In genomic region chr16:38090341-38091005, GRCm38 (mm10) we compare ENCODE assay signal across 8 mouse cellular contexts. TPM values are rescaled to one million over a fixed set of nuclear protein-coding genes. Genes with fewer than 3 reads are reported as not detected.
A peak's percentile ranks its signal among the peaks of the same experiment; 100 is the strongest.
DNase-seq lines count a peak whose midpoint lies in the region; ATAC-seq and TF ChIP-seq lines count a peak whose summit lies in the region.

No protein-coding gene starts in this region.

- H3K4me3 ChIP-seq in cerebellum, adult 2 months (replicated peaks; ENCODE audit: insufficient read depth, low read depth, low read length): peak overlapping the region; percentile 92
- H3K4me3 ChIP-seq in thymus, adult 2 months (ENCODE audit: control insufficient read depth, insufficient read depth, low read length): peak overlapping the region; percentile 48
- peak overlapping the region; percentile 80 for H3K4me3 ChIP-seq in midbrain, embryonic 13.5 days (replicated peaks)

- peak overlapping the region; percentile 89 for H3K4me2 ChIP-seq in midbrain, embryonic 13.5 days (replicated peaks)

- H3K9me3 ChIP-seq in midbrain, embryonic 13.5 days: no peaks in the 10 kb centered on the region

- ATAC-seq in midbrain, embryonic 13.5 days: no peak

- no peak for TF ChIP-seq POLR2A in cerebellum, adult 2 months (IDR thresholded peaks at IDR 0.05; ENCODE audit: borderline replicate concordance, insufficient read depth, low read length)
- no peak for TF ChIP-seq POLR2A in thymus, adult 2 months (IDR thresholded peaks at IDR 0.05; ENCODE audit: control insufficient read depth, extremely low read depth, insufficient read depth, low read length, poor library complexity)

- DNase-seq in cerebellum, adult 2 months: peak in 1 of 2 experiments; percentile 30
- DNase-seq in cerebellum, adult 11 months: no peak
- no peak for DNase-seq in thymus, adult 2 months
- no peak for DNase-seq in thymus, adult 18-20 months
- DNase-seq in induced T-regulatory cell, adult 2 months (ENCODE audit: low read depth): peak; percentile 54
- DNase-seq in urinary bladder, postnatal 14 days (ENCODE audit: low spot score): no peak
- DNase-seq in cerebellum, postnatal 4 days (ENCODE audit: low spot score in 2 of 2): no peak

- H3K36me3 ChIP-seq in thymus, adult 2 months (ENCODE audit: control insufficient read depth, insufficient read depth, low read length): no peaks in the 10 kb centered on the region
- no peaks in the 10 kb centered on the region; the same call in 1 of the 2 replicates for H3K36me3 ChIP-seq in midbrain, embryonic 13.5 days

- peak overlapping the region; percentile 98 for H3K9ac ChIP-seq in midbrain, embryonic 13.5 days (replicated peaks)

- H3K4me1 ChIP-seq in cerebellum, adult 2 months (ENCODE audit: control insufficient read depth, insufficient read depth, low read length): peaks cover 3% of the 10 kb centered on the region; the same call in 1 of the 2 replicates
- H3K4me1 ChIP-seq in thymus, adult 2 months (replicated peaks; ENCODE audit: control insufficient read depth, insufficient read depth, low read length): no peaks in the 10 kb centered on the region
- H3K4me1 ChIP-seq in midbrain, embryonic 13.5 days (replicated peaks): peaks cover 41% of the 10 kb centered on the region

- no peak for TF ChIP-seq CTCF in cerebellum, adult 2 months (IDR thresholded peaks at IDR 0.05; ENCODE audit: borderline replicate concordance, insufficient read depth, low read depth, low read length)
- no peak for TF ChIP-seq CTCF in thymus, adult 2 months (IDR thresholded peaks at IDR 0.05; ENCODE audit: borderline replicate concordance, control insufficient read depth, extremely low read depth, insufficient read depth, low read length, poor library complexity)

- no peak overlapping the region for H3K27ac ChIP-seq in cerebellum, adult 2 months (ENCODE audit: insufficient read depth, low read length)
- H3K27ac ChIP-seq in thymus, adult 2 months (ENCODE audit: control insufficient read depth, insufficient read depth, low read length): no peak overlapping the region
- peak overlapping the region; percentile 100 for H3K27ac ChIP-seq in midbrain, embryonic 13.5 days

- WGBS in cerebellum, adult 2 months: under 1% methylated on average over 17 of the region's 17 CpGs
- WGBS in thymus, adult 2 months: 1% methylated on average over 17 of the region's 17 CpGs
- WGBS in midbrain, embryonic 13.5 days: under 1% methylated on average over 17 of the region's 17 CpGs

- H3K27me3 ChIP-seq in cerebellum, adult 2 months (ENCODE audit: control insufficient read depth, insufficient read depth, low read length): no peaks in the 10 kb centered on the region
- H3K27me3 ChIP-seq in thymus, adult 2 months (ENCODE audit: control insufficient read depth, insufficient read depth, low read length): no peaks in the 10 kb centered on the region
- no peaks in the 10 kb centered on the region for H3K27me3 ChIP-seq in midbrain, embryonic 13.5 days

RNA-seq across cellular contexts. Expression of gene Gsk3b, which starts 1.7 kb away (rescaled TPM):
- 46.3 and 48.7 TPM in 2 replicates for polyA plus RNA-seq in cerebellum, adult 2 months (2012; rRNA removed)
- polyA plus RNA-seq in thymus, adult 2 months (2012; rRNA removed): 25.1 and 33.1 TPM in 2 replicates
- polyA plus RNA-seq in midbrain, embryonic 13.5 days (2015; fragmentation: Nextera tagmentation; extraction: Ambion mirVana): 170 and 172 TPM in 2 replicates
